ENCODE assay signal across 20 mouse cellular contexts in the genomic region with DNA sequence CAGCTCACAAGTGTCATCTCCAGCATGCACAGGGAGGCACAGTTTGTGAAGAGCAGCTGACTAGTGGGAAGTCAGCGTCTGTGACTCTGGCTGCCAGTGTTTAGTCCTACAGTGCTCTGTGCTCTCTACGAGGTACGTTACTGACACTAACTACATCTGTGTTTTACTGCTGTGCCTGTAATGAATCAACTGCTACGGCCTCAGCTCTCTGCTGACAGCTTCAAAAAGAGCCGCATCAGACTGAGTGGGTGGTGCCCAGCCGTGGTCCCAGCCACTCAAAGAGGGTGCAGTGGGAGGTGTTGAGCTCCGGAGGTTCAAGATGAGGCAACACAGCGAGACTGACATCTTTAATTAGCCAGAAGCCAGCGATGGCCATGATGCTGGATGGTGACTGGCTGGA. TPM values are rescaled to one million over a fixed set of nuclear protein-coding genes. Genes with fewer than 3 reads are reported as not detected.
DNase-seq lines count a peak whose midpoint lies in the region; ATAC-seq and TF ChIP-seq lines count a peak whose summit lies in the region.
"Had no signal": no experiment of that assay in that cellular context is flagged by ENCODE, and none has a peak within 500 bp of the region (broad histone marks: within the 10 kb centered on the region; RNA-seq: fewer than 3 reads in every experiment).

No protein-coding gene starts in this region.

- peaks cover 26% of the 10 kb centered on the region for H3K4me1 ChIP-seq in kidney, adult 2 months (ENCODE audit: control insufficient read depth, insufficient read depth, low read length)

- no peaks in the 10 kb centered on the region for H3K27me3 ChIP-seq in kidney, adult 2 months (replicated peaks; ENCODE audit: control insufficient read depth, insufficient read depth, low read length)
- H3K27me3 ChIP-seq: embryonic facial prominence, embryonic 13.5 days; forebrain, embryonic 13.5 days; heart, embryonic 15.5 days; limb, embryonic 12.5 days; midbrain, embryonic 12.5 days had no signal

- WGBS in kidney, adult 2 months = 47% methylated on average over 9 of the region's 9 CpGs

- no peak overlapping the region for H3K27ac ChIP-seq in kidney, adult 2 months (ENCODE audit: insufficient read depth, low read depth, low read length)
- H3K27ac ChIP-seq: embryonic facial prominence, embryonic 13.5 days; forebrain, embryonic 13.5 days; heart, adult 2 months; heart, embryonic 15.5 days; hindbrain, embryonic 14.5 days; limb, embryonic 12.5 days; midbrain, embryonic 12.5 days; stomach, postnatal 0 days had no signal

- H3K4me3 ChIP-seq in kidney, adult 2 months (ENCODE audit: insufficient read depth, low read depth, low read length) = no peak overlapping the region
- H3K4me3 ChIP-seq: embryonic facial prominence, embryonic 13.5 days; forebrain, embryonic 13.5 days; heart, adult 2 months; heart, embryonic 15.5 days; limb, embryonic 12.5 days; midbrain, embryonic 12.5 days had no signal

- H3K36me3 ChIP-seq in kidney, adult 2 months (ENCODE audit: control insufficient read depth, insufficient read depth, low read length) = peaks cover 10% of the 10 kb centered on the region; the same call in 1 of the 2 replicates

- TF ChIP-seq POLR2A in kidney, adult 2 months (IDR thresholded peaks at IDR 0.05; ENCODE audit: low read depth, low read length) = no peak

- DNase-seq in frontal cortex, postnatal 25 days (ENCODE audit: low spot score in 2 of 2) = no peak
- DNase-seq in kidney, adult 2 months = peak; percentile 15
- no peak for DNase-seq in kidney, postnatal 4 days
- DNase-seq in right cerebral cortex, adult 18-20 months = peak; percentile 68
- no peak for DNase-seq in right cerebral cortex, postnatal 25 days
- peak; percentile 85 for DNase-seq in layer of hippocampus, adult 9-11 months
- no peak for DNase-seq in adipocyte (ENCODE audit: low spot score)

- ATAC-seq in frontal cortex, adult (ENCODE audit: low TSS enrichment) = peak; percentile 45
- ATAC-seq: forebrain, embryonic 13.5 days had no signal

- no peak for TF ChIP-seq CTCF in kidney, adult 2 months (conservative IDR thresholded peaks at IDR 0.05; ENCODE audit: insufficient read depth, insufficient read length, low read depth, low read length)

RNA-seq across cellular contexts. Expression of gene Ctrb1, which starts 21.3 kb away (rescaled TPM):
- 0.17 and 0.29 TPM in 2 replicates for polyA plus RNA-seq in kidney, adult 2 months (2012; rRNA removed)
- polyA plus RNA-seq: CD4-positive, CD25-positive, alpha-beta regulatory T cell, adult 4 months; embryonic facial prominence, embryonic 13.5 days; hindbrain, embryonic 14.5 days; inflammation-experienced regulatory T-cells, adult 6 months; limb, embryonic 12.5 days; liver, embryonic 11.5 days; midbrain, embryonic 12.5 days; neural tube, embryonic 11.5 days had no signal

RNA-seq across cellular contexts. Expression of gene Bcar1, which starts 31.5 kb away (rescaled TPM):
- polyA plus RNA-seq in kidney, adult 2 months (2012; rRNA removed) = 115 and 137 TPM in 2 replicates

Comparison
In these comparisons a context has a peak if more than half of its experiments do, and no peak if none do; other contexts are left out.
1. DNase-seq: peak in kidney, adult 2 months (single experiment), right cerebral cortex, adult 18-20 months (single experiment) and layer of hippocampus, adult 9-11 months (single experiment); none in frontal cortex, postnatal 25 days (0 of 2), kidney, postnatal 4 days (0 of 2), right cerebral cortex, postnatal 25 days (single experiment) and adipocyte (single experiment).